Mouse (Mus musculus) cerebellum, adult (tissue): ENCODE data around the gene Gstm7.
A peak's percentile ranks its signal among the peaks of the same experiment; 100 is the strongest.

Experiments used
- ATAC-seq: cut with Nextera tagmentation; 2 replicates; pipeline ENCODE4 v1.9.2; 2017; ENCODE audit warnings: mild to moderate bottlenecking, moderate library complexity, mixed read lengths; ENCODE audit not compliant: insufficient number of reproducible peaks, low FRiP score, low TSS enrichment

Gene Gstm7

DNA sequence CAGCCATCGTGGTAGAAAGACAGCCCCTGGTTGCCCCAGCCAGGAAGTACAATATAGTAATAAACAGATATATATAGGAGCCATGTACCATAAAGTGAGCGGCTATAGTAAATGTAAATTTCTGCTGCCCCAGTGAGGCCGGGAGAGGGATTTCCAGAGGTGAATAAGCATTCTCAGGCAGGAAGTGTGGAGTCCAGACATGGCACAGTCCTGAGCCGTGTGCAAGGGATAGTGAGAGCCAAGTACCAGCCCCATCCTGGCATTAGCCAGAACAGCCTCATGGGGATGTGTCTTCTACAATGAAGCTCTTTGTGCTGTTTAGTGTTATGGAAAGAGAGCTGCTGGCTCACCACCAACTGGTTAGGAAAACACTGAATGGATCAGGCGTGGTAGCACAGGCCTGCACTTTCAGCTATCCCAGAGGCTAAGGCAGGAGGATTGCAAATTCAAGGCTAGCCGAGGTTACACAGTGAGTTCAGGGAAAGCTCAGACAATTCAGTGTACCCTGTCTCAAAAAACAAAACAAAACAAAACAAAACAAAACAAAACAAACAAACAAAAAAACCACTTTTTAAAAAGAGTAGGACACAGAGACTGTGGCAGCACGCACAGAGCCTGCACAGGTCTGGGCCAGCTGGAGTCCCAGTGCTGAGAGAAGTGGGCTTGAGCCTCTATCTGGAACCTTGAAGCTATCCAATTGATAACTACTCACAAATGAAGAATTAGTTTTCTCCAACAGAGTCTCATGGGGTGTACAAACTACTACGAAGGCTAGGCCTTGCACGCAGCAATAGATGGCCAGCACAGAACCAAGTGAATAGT, 43.7 kb downstream of the Gstm7 start:
- ATAC-seq, result peak; percentile 52; the same call in 1 of the 2 replicates

DNA sequence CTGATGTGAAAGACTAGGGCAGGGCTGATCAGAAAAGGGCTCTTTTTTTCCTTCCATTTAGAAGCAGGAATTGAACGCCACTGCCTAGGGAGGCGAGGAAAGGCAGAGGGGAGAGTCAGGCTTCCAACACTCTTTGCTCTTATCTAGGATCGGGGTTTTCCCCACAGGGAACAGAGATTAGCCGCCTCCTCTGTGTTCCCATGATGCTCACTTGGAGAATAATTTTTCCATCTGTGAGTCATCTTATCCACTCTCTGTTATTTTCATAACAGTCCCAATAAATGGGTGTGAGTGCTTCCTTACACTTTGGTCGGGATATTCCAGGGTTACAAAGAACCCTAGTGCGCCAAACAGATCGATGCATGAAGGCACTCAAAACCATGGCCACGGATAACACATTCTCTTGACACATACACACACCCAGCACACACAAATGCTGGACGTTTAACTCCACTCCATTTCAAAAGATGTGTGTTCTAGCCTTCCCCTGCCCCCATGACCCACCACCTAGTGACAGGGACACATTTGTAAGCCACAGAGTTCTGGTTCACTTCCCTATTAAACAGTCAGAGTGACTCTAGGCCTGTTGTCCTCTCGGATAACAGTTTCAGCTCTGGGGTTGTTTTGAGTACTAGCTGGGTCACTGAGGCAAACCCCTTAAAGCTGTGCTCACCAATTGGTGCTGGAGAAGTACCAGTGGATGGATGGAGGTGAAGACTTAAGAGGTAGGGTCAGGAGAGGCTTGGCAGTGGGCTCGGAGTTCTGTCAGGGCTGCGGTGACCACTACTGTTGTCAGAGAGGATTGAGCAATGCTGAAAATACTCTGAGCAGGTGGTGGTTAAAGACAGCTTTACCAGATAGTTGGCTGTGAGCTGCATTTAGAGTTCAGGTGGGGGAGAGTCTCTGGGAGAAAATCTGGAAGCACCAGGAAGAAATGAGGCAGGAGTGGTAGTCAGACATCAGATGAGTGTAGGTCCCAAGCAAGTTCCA, 53.6 kb downstream of the Gstm7 start:
- no peak for ATAC-seq

DNA sequence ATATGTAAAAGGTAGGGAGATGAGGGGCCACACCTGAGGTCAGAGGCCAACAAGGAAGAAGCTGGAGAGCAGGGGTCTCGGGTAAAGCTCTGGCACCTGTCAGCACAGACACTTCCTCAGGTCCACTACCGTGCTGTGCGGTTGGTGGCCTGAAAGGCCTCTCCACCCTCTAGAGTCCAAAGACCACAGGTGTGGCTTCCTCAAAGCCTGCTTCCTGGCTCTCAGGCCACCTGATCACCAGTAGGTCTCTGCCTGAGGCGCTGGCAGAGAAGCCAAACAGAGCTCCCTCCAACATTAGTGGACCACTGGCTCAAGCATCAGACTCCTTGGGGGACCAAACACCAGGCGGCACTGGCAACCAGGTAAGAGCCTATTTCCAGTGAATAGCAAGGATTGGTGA, 54.6 kb downstream of the Gstm7 start, which contains the start of gene Eps8l3:
TSS of gene Eps8l3 (plus strand) at position 225 of the 400 bp plus-strand sequence.
- no peak for ATAC-seq
